Mouse (Mus musculus) myocyte (in vitro differentiated cells): ENCODE measurements around the gene Tyrobp. TPM values are rescaled to one million over a fixed set of nuclear protein-coding genes. Genes with fewer than 3 reads are reported as not detected.

ENCODE experiments used
- H3K27me3 ChIP-seq: one replicate; pipeline ENCODE4 v1.6.1; 2011; ENCODE audit not compliant: control insufficient read depth, insufficient read depth, insufficient read length
- H3K36me3 ChIP-seq: one replicate; pipeline ENCODE4 v1.6.1; 2011; ENCODE audit not compliant: control insufficient read depth, insufficient read depth
- H3K4me2 ChIP-seq: one replicate; pipeline ENCODE4 v1.6.1; 2011; ENCODE audit warnings: low read depth, control low read depth
- H3K4me3 ChIP-seq: one replicate; pipeline ENCODE4 v1.5.1; 2011; ENCODE audit warnings: mild to moderate bottlenecking, control low read depth, moderate library complexity
- H3K79me2 ChIP-seq: one replicate; pipeline ENCODE4 v1.6.1; 2011; ENCODE audit not compliant: control insufficient read depth, insufficient read depth
- H3ac ChIP-seq: one replicate; pipeline ENCODE4 v1.6.1; 2011; ENCODE audit not compliant: control insufficient read depth, insufficient read length
- CEBPB ChIP-seq: IDR thresholded peaks from 2 replicates; pipeline ENCODE4 v1.6.1; 2011; ENCODE audit warnings: mild to moderate bottlenecking, moderate library complexity; ENCODE audit not compliant: poor library complexity, insufficient read depth, severe bottlenecking
- E2F4 ChIP-seq: IDR thresholded peaks from one replicate; pipeline ENCODE4 v1.6.1; 2011; ENCODE audit warnings: mild to moderate bottlenecking, control low read depth, moderate library complexity; ENCODE audit not compliant: insufficient read depth
- MAX ChIP-seq: IDR thresholded peaks from one replicate; pipeline ENCODE4 v1.6.1; 2011; ENCODE audit warnings: low read depth, mild to moderate bottlenecking, control low read depth
- MYOD1 ChIP-seq, 3 experiments: IDR thresholded peaks; one replicate each; pipeline ENCODE4 v1.6.1; 2011; ENCODE audit warnings: control low read depth in 2 of 3, low read depth in 2 of 3, mild to moderate bottlenecking in 2 of 3, moderate library complexity in 1 of 3; ENCODE audit not compliant: insufficient read length in 2 of 3, control insufficient read depth in 1 of 3
- MYOG ChIP-seq, 3 experiments: IDR thresholded peaks; one replicate each; pipeline ENCODE4 v1.6.1; 2011; ENCODE audit warnings: control low read depth in 2 of 3, low read depth in 2 of 3, mild to moderate bottlenecking in 2 of 3; ENCODE audit not compliant: insufficient read length in 2 of 3, control insufficient read depth in 1 of 3, insufficient read depth in 1 of 3
- POLR2A ChIP-seq: IDR thresholded peaks from one replicate; pipeline ENCODE4 v1.6.1; 2011; ENCODE audit warnings: low read depth, mild to moderate bottlenecking, control low read depth, moderate library complexity; ENCODE audit not compliant: insufficient read length
- POLR2AphosphoS2 ChIP-seq: IDR thresholded peaks from one replicate; pipeline ENCODE4 v1.6.1; 2011; ENCODE audit warnings: low read depth, control low read depth; ENCODE audit not compliant: insufficient read length
- REST ChIP-seq: IDR thresholded peaks from one replicate; pipeline ENCODE4 v1.6.1; 2011; ENCODE audit warnings: mild to moderate bottlenecking, control low read depth, moderate library complexity; ENCODE audit not compliant: insufficient read depth, insufficient read length
- SRF ChIP-seq: IDR thresholded peaks from one replicate; pipeline ENCODE4 v1.6.1; 2011; ENCODE audit warnings: low read depth; ENCODE audit not compliant: control insufficient read depth, insufficient read length
- TCF12 ChIP-seq: IDR thresholded peaks from one replicate; pipeline ENCODE4 v1.6.1; 2011; ENCODE audit warnings: mild to moderate bottlenecking, control low read depth; ENCODE audit not compliant: poor library complexity, insufficient read depth, severe bottlenecking
- TCF3 ChIP-seq: IDR thresholded peaks from one replicate; pipeline ENCODE4 v1.6.1; 2011; ENCODE audit warnings: low read depth, control low read depth; ENCODE audit not compliant: insufficient read length
- USF1 ChIP-seq: IDR thresholded peaks from one replicate; pipeline ENCODE4 v1.6.1; 2011; ENCODE audit warnings: low read depth, mild to moderate bottlenecking, control low read depth, moderate library complexity
- polyA plus RNA-seq: library from polyadenylated mRNA; unstranded; fragments of >200 nt; fragmentation: generic; extraction: Trizol; gene quantifications from one replicate; pipeline ENCODE4 v1.2.1, GENCODE M21; 2012; ENCODE audit warnings: missing spikeins

Gene Tyrobp
- polyA plus RNA-seq, 1 experiment: not detected

DNA sequence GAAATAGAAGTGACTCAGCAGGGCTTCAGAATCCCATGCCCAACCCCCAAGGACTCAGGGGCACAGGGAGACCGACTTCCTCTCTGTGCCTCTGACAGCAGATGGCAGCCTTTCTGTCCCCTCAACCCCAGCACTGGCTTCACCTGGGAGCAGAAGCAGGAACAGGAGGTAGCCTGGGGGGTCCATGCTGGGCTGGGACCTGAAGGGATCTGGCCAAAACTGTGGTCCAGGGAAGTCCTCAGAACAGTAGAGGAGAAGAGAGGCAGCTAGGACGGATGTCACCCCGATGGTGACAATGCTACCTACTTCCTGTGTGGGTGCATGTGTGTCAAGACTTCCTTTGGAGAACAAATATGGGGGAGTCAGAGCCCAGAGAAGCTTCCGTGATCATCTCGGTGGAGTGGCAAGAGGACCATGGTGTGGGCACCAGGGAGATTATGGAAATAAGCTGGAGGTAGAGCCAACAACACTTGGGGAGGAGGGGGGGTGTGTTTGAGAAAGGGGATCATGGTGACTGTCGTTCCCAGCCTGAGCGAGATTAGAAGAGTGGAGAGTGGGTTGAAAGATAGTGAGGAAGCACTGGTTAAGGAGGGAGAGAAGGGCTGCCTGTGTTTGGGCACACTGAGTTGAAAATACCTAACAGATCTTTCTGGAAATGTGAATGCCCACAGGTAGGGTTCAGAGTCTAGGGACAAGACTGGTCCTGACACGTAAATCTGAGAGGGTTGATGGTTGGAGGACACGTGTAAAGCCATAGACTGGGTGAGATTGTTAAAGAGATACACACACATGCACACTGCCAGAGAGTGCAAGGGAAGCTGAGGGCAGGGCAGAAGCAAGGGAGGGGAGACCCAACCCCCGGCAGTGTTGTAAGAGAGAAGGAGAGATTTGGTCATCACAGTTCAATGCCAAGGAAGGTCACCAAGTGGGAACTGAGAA lies 6.3 kb downstream of the Tyrobp start, which contains the start of gene Hcst:
TSS of gene Hcst (minus strand) at position 294 of the 939 bp plus-strand sequence.
- Histone ChIP-seq H3ac (no peak within 1 kb of the TSS), H3K27me3 (peaks cover 47% of the 10 kb centered on the region), H3K79me2 (no peaks in the 10 kb centered on the region), H3K4me2 (no peak within 1 kb of the TSS), H3K36me3 (no peaks in the 10 kb centered on the region), H3K4me3 (no peak within 1 kb of the TSS)
- TF ChIP-seq USF1: no peak
- TF ChIP-seq REST: no peak

DNA sequence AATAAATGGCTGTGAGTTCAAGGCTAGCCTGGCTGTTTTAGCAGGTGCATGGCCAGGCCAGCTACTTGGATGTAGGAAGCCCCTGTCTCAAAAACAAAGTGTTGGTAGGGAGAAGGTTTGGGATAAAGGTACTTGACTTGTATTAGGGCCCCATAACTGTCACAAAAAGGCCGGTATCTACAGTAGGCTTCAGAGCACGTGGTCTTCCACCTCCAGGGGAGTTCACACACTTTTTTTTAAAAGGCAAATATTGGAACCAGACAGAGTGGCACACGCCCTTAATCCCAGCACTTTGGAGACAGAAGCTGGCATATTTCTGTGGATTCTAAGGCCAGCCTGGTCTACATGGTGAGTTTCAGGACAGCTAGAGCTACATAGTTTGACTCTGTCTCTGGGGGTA lies 7.1 kb downstream of the Tyrobp start:
- Histone ChIP-seq H3K79me2 (no peaks in the 10 kb centered on the region), H3K4me2 (no peak overlapping the region), H3K27me3 (peaks cover 53% of the 10 kb centered on the region), H3ac (no peak overlapping the region), H3K36me3 (no peaks in the 10 kb centered on the region), H3K4me3 (no peak overlapping the region)
- no peak for TF ChIP-seq MYOG (IDR thresholded peaks at IDR 0.05; ENCODE audit: control insufficient read depth in 1 of 3, insufficient read depth in 1 of 3, insufficient read length in 2 of 3, low read depth in 2 of 3)
- TF ChIP-seq TCF3: no peak
- no peak for TF ChIP-seq POLR2A
- TF ChIP-seq REST: no peak

DNA sequence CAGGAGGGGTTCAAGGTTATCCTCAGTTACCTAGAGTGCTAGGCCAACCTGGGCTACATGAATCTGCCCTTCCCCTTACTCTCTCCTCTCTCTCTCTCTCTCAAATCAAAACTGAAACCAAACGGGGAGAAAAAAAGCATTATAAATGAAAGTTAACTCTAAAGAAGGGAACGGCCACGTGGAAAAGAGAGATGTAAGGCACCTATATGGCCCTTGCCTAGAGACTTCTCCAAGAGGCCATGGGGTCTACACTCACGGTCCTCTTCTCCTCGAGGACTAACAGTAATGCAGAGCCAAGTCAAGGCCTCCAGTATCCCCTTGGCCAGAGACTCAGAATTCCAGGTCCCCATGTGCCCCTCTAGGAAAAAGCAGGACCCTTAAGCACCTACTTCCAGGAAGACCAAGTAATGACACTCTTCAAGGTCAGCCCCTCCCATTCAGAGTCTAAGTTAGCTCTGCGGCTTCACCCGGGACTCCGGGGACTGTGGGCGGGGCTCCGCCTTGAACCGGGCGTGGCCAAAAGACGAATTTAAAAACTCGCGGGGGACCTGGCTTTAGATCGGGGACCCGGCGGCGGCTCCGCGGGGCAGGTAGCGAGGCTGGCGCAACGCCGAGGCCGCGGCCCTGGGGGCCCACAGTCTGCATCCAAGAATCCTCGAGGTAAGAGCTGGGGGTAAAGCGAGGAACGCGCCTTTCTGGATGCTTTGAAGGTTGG lies 7.8 kb downstream of the Tyrobp start, which contains the start of gene Nfkbid:
TSS of gene Nfkbid (plus strand) at position 558 of the 715 bp plus-strand sequence.
- peak within 1 kb of the TSS; percentile 45 for H3K4me2 ChIP-seq
- no peak within 1 kb of the TSS for H3K4me3 ChIP-seq
- H3ac ChIP-seq: no peak within 1 kb of the TSS
- no peaks in the 10 kb centered on the region for H3K79me2 ChIP-seq
- H3K27me3 ChIP-seq: peaks cover 58% of the 10 kb centered on the region
- H3K36me3 ChIP-seq: no peaks in the 10 kb centered on the region
- TF ChIP-seq MAX (no peak), CEBPB (no peak), POLR2A (no peak), MYOG (IDR thresholded peaks at IDR 0.05; ENCODE audit: control insufficient read depth in 1 of 3, insufficient read depth in 1 of 3, insufficient read length in 2 of 3, low read depth in 2 of 3) (no peak), SRF (no peak), USF1 (no peak), REST (no peak), TCF3 (no peak), MYOD1 (IDR thresholded peaks at IDR 0.05; ENCODE audit: control insufficient read depth in 1 of 3, insufficient read length in 2 of 3, low read depth in 2 of 3) (no peak), E2F4 (no peak), TCF12 (no peak), POLR2AphosphoS2 (no peak)

DNA sequence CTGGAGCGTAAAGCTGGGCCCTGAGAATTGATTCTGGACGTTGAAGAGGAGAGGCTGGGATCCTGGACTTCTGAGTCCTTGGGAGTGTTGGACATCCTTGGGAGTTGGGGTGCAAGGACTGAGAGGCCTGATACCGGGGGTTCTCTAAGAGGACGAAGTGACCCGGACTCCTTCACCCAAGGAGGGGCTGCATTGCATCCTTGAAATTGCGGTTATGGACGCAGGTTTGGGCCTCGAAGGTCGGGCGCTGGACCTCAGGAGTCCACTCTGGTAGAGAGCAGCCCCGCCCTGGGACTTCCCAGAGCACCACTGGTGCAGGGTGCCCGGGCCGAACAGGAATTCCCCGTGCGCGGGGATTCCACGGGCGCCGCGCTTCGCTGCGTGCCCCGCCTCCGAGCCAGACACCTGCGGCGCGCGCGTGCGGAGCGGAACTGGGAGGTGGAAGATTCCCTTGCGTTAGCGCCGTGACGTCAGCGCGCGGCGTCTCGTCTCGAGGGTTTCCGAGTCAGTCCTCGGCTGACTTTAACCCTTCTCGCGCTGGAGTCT lies 8.4 kb downstream of the Tyrobp start:
- no peak overlapping the region for H3K4me3 ChIP-seq
- H3K79me2 ChIP-seq: no peaks in the 10 kb centered on the region
- no peak for TF ChIP-seq MYOD1 (IDR thresholded peaks at IDR 0.05; ENCODE audit: control insufficient read depth in 1 of 3, insufficient read length in 2 of 3, low read depth in 2 of 3)
- no peak for TF ChIP-seq POLR2A
- TF ChIP-seq REST: no peak
- no peak for TF ChIP-seq POLR2AphosphoS2
- no peak for TF ChIP-seq E2F4
- TF ChIP-seq USF1: no peak
- TF ChIP-seq SRF: no peak
- no peak for TF ChIP-seq MYOG (IDR thresholded peaks at IDR 0.05; ENCODE audit: control insufficient read depth in 1 of 3, insufficient read depth in 1 of 3, insufficient read length in 2 of 3, low read depth in 2 of 3)
- TF ChIP-seq MAX: no peak
- no peak for TF ChIP-seq TCF3
- TF ChIP-seq TCF12: no peak
- TF ChIP-seq CEBPB: no peak
- no peak overlapping the region for H3ac ChIP-seq
- H3K36me3 ChIP-seq: no peaks in the 10 kb centered on the region
- H3K27me3 ChIP-seq: peaks cover 63% of the 10 kb centered on the region
- peak overlapping the region; percentile 45 for H3K4me2 ChIP-seq

DNA sequence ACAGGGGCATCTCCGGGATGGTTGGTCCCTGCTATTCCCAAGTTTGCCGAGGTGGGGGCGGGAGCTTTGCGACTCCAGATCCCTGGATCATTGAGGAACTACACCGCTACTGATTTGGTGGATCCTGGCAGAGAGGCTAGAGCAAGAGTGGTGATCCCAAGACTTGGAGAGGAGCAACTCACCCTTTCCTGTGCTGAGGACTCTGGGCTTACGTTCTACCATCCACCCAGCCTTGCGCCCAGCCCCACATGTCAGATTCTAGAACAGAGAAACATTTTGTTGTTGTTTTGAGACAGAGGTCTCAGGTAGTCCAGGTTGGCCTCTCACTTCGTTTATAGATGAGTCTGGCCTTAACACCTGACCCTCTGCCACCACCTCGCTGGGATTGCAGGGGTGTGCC lies 9.0 kb downstream of the Tyrobp start:
- Histone ChIP-seq H3ac (no peak overlapping the region), H3K27me3 (peaks cover 69% of the 10 kb centered on the region), H3K79me2 (no peaks in the 10 kb centered on the region), H3K4me2 (peak overlapping the region; percentile 45), H3K4me3 (no peak overlapping the region), H3K36me3 (no peaks in the 10 kb centered on the region)
- TF ChIP-seq REST (no peak), TCF12 (no peak), USF1 (no peak), SRF (no peak), E2F4 (no peak), MYOG (IDR thresholded peaks at IDR 0.05; ENCODE audit: control insufficient read depth in 1 of 3, insufficient read depth in 1 of 3, insufficient read length in 2 of 3, low read depth in 2 of 3) (no peak), CEBPB (no peak), TCF3 (no peak), POLR2A (no peak), POLR2AphosphoS2 (no peak), MAX (no peak), MYOD1 (IDR thresholded peaks at IDR 0.05; ENCODE audit: control insufficient read depth in 1 of 3, insufficient read length in 2 of 3, low read depth in 2 of 3) (no peak)
